Mouse (Mus musculus) limb, embryonic 14.5 days (tissue): Measurements from ENCODE around the gene Col11a2. TPM values are rescaled to one million over a fixed set of nuclear protein-coding genes. Genes with fewer than 3 reads are reported as not detected.

ENCODE experiments used
- ATAC-seq: fragments of 200-750 bp; cut with Nextera tagmentation; 2 replicates; pipeline ENCODE4 v1.8.0; 2017; ENCODE audit warnings: low read depth, moderate number of reproducible peaks, moderate TSS enrichment; ENCODE audit not compliant: low FRiP score
- DNase-seq: peaks from one replicate; pipeline ENCODE4 v3.0.0-alpha.2; 2015; ENCODE audit warnings: low spot score
- H3K27ac ChIP-seq: fragments of 300-500 bp; sonication (generic); replicated peaks from 2 replicates; pipeline ENCODE4 v1.5.1; 2014; ENCODE audit warnings: low read depth, mild to moderate bottlenecking, low read length, moderate library complexity, mixed read lengths
- H3K27me3 ChIP-seq: fragments of 300-500 bp; sonication (generic); 2 replicates; pipeline ENCODE4 v1.6.1; 2014; ENCODE audit warnings: low read length, mixed read lengths; ENCODE audit not compliant: control insufficient read depth, insufficient read depth
- H3K36me3 ChIP-seq: fragments of 300-500 bp; sonication (generic); 2 replicates; pipeline ENCODE4 v1.6.1; 2014; ENCODE audit warnings: mild to moderate bottlenecking, low read length, moderate library complexity, mixed read lengths; ENCODE audit not compliant: control insufficient read depth, insufficient read depth
- H3K4me1 ChIP-seq: fragments of 300-500 bp; sonication (generic); 2 replicates; pipeline ENCODE4 v1.6.1; 2014; ENCODE audit warnings: antibody characterized with exemption, low read length, mixed read lengths; ENCODE audit not compliant: control insufficient read depth, insufficient read depth
- H3K4me2 ChIP-seq: fragments of 300-500 bp; sonication (generic); replicated peaks from 2 replicates; pipeline ENCODE4 v1.6.1; 2014; ENCODE audit warnings: low read depth, mild to moderate bottlenecking, low read length, moderate library complexity; ENCODE audit not compliant: severe bottlenecking
- H3K4me3 ChIP-seq: fragments of 300-500 bp; sonication (generic); replicated peaks from 2 replicates; pipeline ENCODE4 v1.5.1; 2014; ENCODE audit warnings: low read length
- H3K9ac ChIP-seq: fragments of 300-500 bp; sonication (generic); 2 replicates; pipeline ENCODE4 v1.6.1; 2014; ENCODE audit warnings: mild to moderate bottlenecking, low read depth, low read length, moderate library complexity; ENCODE audit not compliant: severe bottlenecking
- H3K9me3 ChIP-seq: fragments of 300-500 bp; sonication (generic); 2 replicates; pipeline ENCODE4 v1.6.1; 2016; ENCODE audit warnings: low read length; ENCODE audit not compliant: control insufficient read depth
- POLR2A ChIP-seq: fragments of 200-500 bp; IDR thresholded peaks from 2 replicates; pipeline ENCODE4 v1.8.0; 2012; ENCODE audit warnings: inconsistent platforms, mild to moderate bottlenecking, moderate library complexity, borderline replicate concordance; ENCODE audit not compliant: insufficient read depth, insufficient read length; ENCODE audit errors: extremely low read depth
- WGBS: fragments of 180-500 bp; shearing (Covaris S2); extraction: QIAGEN DNeasy Blood & Tissue Kit; methylation state at CpG from one replicate; pipeline ENCODE4 v1.1.7; 2014; 5-methylcytosine and 5-hydroxymethylcytosine counted together
- polyA plus RNA-seq, 2 experiments: library from polyadenylated mRNA; depleted of rRNA in 1 of 2; stranded (reverse) in 1 of 2; unstranded in 1 of 2; fragments of >200 nt; fragmentation: Nextera tagmentation in 1 of 2; extraction: Ambion mirVana in 1 of 2; gene quantifications; 2 replicates each; pipeline versions ENCODE4 v1.2.1 to v1.2.3; 2012 to 2014

Gene Col11a2
- polyA plus RNA-seq, 2 experiments = 72.1 to 201 TPM

DNA sequence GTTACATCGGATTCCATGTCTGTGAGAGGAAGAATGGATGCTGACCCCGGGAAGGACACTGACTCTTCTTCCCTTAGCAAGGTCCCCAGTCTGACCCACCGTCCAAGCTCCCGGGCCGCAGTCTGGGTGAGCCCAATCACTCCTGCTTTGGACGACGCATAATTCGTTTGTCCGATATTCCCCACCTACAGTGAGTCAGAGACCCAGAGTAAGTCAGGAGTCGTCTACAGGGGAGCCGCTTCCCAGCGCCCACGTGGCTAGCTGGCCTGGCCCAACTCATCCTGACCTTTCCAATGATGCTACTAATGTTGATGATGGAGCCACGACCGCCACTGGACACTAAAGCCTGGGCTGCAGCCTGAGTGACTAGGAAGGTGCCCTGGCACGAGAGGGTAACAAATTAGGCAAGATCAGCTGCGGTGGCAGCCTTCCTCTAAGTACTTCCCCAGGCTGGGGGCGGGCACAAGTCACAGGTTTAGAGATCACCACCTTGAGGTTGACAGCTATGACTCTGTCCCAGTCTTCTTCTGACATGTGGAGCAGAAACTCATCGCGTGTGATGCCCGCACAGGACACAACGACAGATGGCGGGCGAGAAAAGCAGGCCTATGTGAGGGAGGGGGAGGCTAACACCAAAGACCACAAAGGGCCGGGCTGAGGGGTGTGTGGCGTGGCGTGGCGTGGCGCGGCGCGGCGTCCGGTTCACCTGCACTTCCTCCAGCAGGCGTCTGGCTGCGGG lies 12.2 kb upstream of the Col11a2 start:
- TF ChIP-seq POLR2A = no peak
- Histone ChIP-seq H3K36me3 (peaks cover 32% of the 10 kb centered on the region), H3K4me2 (peak overlapping the region; percentile 93), H3K4me1 (peaks cover 37% of the 10 kb centered on the region), H3K9me3 (no peaks in the 10 kb centered on the region), H3K27ac (peak overlapping the region; percentile 71), H3K27me3 (no peaks in the 10 kb centered on the region), H3K4me3 (peak overlapping the region; percentile 67), H3K9ac (peak overlapping the region; percentile 68)
- DNase-seq = no peak
- ATAC-seq = no peak
- 19% methylated on average over 23 of the region's 36 CpGs for WGBS

- Histone ChIP-seq H3K9me3 (no peaks in the 10 kb centered on the region), H3K9ac (peak within 1 kb of the TSS; percentile 68), H3K27ac (peak within 1 kb of the TSS; percentile 71), H3K4me3 (peak within 1 kb of the TSS; percentile 67), H3K27me3 (no peaks in the 10 kb centered on the region), H3K36me3 (peaks cover 26% of the 10 kb centered on the region), H3K4me2 (peak within 1 kb of the TSS; percentile 93), H3K4me1 (peaks cover 41% of the 10 kb centered on the region)
- 4% methylated on average over 40 of the region's 49 CpGs for WGBS
- peak; percentile 93 for DNase-seq
- peak; percentile 78 for ATAC-seq
- TF ChIP-seq POLR2A = 0 out of 2 replicates have a peak, but pooled peaks have one; percentile 59
Measured at GRCm38 (mm10) chr17:34027656-34028223, 11.5 kb upstream of the Col11a2 start, which contains the start of gene H2-Ke6. Gene H2-Ke6 (minus strand): TSS chr17:34028060.

GRCm38 (mm10) chr17:34028501-34029149 lies 10.6 kb upstream of the Col11a2 start:
- Histone ChIP-seq H3K27me3 (no peaks in the 10 kb centered on the region), H3K9me3 (no peaks in the 10 kb centered on the region), H3K36me3 (peaks cover 31% of the 10 kb centered on the region), H3K27ac (peak overlapping the region; percentile 28), H3K9ac (no peak overlapping the region), H3K4me1 (peaks cover 47% of the 10 kb centered on the region), H3K4me2 (peak overlapping the region; percentile 93; the same call in 1 of the 2 replicates), H3K4me3 (peak overlapping the region; percentile 1; the same call in 1 of the 2 replicates)
- no peak for DNase-seq
- TF ChIP-seq POLR2A = no peak
- no peak for ATAC-seq
- WGBS = 76% methylated on average over 17 of the region's 17 CpGs

GRCm38 (mm10) chr17:34029150-34029889 lies 9.9 kb upstream of the Col11a2 start:
- peaks cover 43% of the 10 kb centered on the region for H3K4me1 ChIP-seq
- H3K27ac ChIP-seq = no peak overlapping the region
- no peaks in the 10 kb centered on the region for H3K27me3 ChIP-seq
- no peak overlapping the region; the same call in 1 of the 2 replicates for H3K9ac ChIP-seq
- ATAC-seq (no peak), DNase-seq (no peak)
- peak overlapping the region; percentile 96 for H3K4me2 ChIP-seq
- peak overlapping the region; percentile 89 for H3K4me3 ChIP-seq
- H3K9me3 ChIP-seq = no peaks in the 10 kb centered on the region
- WGBS = 87% methylated on average over 18 of the region's 18 CpGs
- no peak for TF ChIP-seq POLR2A
- peaks cover 38% of the 10 kb centered on the region for H3K36me3 ChIP-seq
